Mouse (Mus musculus): ENCODE data around the gene Lrrc27. TPM values are rescaled to one million over a fixed set of nuclear protein-coding genes. Genes with fewer than 3 reads are reported as not detected.

Lrrc27 gene
- polyA plus RNA-seq, 1 experiment from 2014 or later: 5.1 TPM

DNA sequence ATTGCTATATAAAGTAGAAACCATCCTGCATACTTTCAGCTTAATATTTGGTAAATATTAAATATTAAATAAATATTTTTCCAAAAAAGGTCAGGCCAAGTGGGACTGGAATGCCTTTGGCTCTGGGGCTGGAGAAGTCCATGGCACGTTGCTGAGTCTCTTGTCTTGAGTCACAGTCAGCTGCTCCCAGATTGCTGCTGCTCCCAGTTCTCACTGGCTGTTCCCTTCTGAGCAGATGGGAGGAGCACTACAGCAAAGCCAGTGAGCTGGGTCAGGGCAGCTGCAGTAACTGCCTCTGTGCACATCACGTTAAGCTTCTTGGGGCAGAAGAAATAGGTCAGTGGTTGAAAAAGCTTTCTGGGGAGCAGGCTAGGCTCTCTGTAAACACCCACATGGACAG lies 7.5 kb downstream of the Lrrc27 start:
- whole genome bisulfite sequencing: 8% methylated on average over 2 of the region's 2 CpGs
- Histone ChIP-seq H3K9me3 (ENCODE audit: control insufficient read depth, low read length) (no peaks in the 10 kb centered on the region), H3K36me3 (ENCODE audit: control insufficient read depth, insufficient read depth, low read length) (no peaks in the 10 kb centered on the region), H3K9ac (ENCODE audit: low read length) (no peak overlapping the region), H3K4me2 (replicated peaks; ENCODE audit: low read depth) (no peak overlapping the region), H3K27ac (replicated peaks) (no peak overlapping the region), H3K4me1 (replicated peaks; ENCODE audit: control insufficient read depth, insufficient read depth) (no peaks in the 10 kb centered on the region), H3K27me3 (ENCODE audit: control insufficient read depth, insufficient read depth, low read length) (no peaks in the 10 kb centered on the region), H3K4me3 (ENCODE audit: low read depth, low read length) (no peak overlapping the region)
- ATAC-seq (ENCODE audit: low FRiP score, low TSS enrichment) (peak; percentile 64; the same call in 1 of the 2 replicates), DNase-seq (ENCODE audit: low spot score) (no peak)
- no peak for TF ChIP-seq EP300 (optimal IDR thresholded peaks at IDR 0.05)
- TF ChIP-seq CTCF (IDR thresholded peaks at IDR 0.05; ENCODE audit: low read depth): peak; percentile 48

DNA sequence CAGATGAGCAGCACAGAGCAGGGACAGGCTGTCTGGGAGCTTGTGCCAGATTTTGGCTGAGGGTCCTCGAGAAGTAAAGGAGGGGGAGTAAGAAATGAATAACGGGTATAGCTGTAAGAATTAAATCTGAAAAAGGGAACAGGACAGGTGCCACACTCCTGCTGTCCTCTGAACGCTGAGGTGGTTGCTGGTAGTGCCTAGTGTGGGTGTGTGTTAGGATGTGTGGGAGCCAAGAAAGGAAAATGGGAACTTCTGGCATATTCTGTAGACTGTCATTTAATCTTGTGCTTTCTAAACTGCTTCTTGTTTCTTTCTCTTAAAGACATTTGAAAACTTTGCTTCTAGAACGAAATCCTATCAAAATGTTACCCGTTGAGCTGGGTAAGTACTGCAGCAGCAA lies 8.3 kb downstream of the Lrrc27 start:
- Histone ChIP-seq H3K36me3 (ENCODE audit: control insufficient read depth, insufficient read depth, low read length) (no peaks in the 10 kb centered on the region), H3K4me1 (replicated peaks; ENCODE audit: control insufficient read depth, insufficient read depth) (no peaks in the 10 kb centered on the region), H3K9ac (ENCODE audit: low read length) (no peak overlapping the region), H3K27ac (replicated peaks) (no peak overlapping the region), H3K4me3 (ENCODE audit: low read depth, low read length) (no peak overlapping the region), H3K9me3 (ENCODE audit: control insufficient read depth, low read length) (no peaks in the 10 kb centered on the region), H3K4me2 (replicated peaks; ENCODE audit: low read depth) (no peak overlapping the region), H3K27me3 (ENCODE audit: control insufficient read depth, insufficient read depth, low read length) (no peaks in the 10 kb centered on the region)
- WGBS: 81% methylated on average over 5 of the region's 5 CpGs
- ATAC-seq (ENCODE audit: low FRiP score, low TSS enrichment): no peak
- no peak for DNase-seq (ENCODE audit: low spot score)
- TF ChIP-seq EP300 (optimal IDR thresholded peaks at IDR 0.05) (no peak), CTCF (IDR thresholded peaks at IDR 0.05; ENCODE audit: low read depth) (no peak)

DNA sequence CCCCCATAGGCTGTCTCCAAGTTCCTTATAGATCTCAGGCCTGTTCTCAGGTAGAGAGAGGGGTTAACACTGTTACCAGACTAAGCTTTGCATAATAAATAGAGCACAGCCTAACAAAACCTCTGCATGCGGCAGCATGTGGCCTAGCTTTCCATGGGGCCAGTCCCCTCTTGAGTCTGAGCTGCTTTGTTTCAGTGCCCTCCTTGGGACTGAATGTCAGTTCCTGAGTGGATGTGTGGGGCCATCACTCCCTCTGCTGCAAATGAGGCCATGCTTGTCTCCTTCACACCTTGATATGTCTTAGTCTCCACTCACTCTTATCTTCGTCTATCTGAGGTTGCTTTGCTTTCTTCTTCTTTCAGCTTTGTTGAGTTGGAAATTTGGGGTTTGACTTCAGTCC lies 9.1 kb downstream of the Lrrc27 start:
- Histone ChIP-seq H3K27ac (replicated peaks) (no peak overlapping the region), H3K9me3 (ENCODE audit: control insufficient read depth, low read length) (no peaks in the 10 kb centered on the region), H3K27me3 (ENCODE audit: control insufficient read depth, insufficient read depth, low read length) (no peaks in the 10 kb centered on the region), H3K4me3 (ENCODE audit: low read depth, low read length) (no peak overlapping the region), H3K4me1 (replicated peaks; ENCODE audit: control insufficient read depth, insufficient read depth) (no peaks in the 10 kb centered on the region), H3K4me2 (replicated peaks; ENCODE audit: low read depth) (no peak overlapping the region), H3K9ac (ENCODE audit: low read length) (no peak overlapping the region), H3K36me3 (ENCODE audit: control insufficient read depth, insufficient read depth, low read length) (no peaks in the 10 kb centered on the region)
- DNase-seq (ENCODE audit: low spot score) (no peak), ATAC-seq (ENCODE audit: low FRiP score, low TSS enrichment) (no peak)
- no peak for TF ChIP-seq EP300 (optimal IDR thresholded peaks at IDR 0.05)
- no peak for TF ChIP-seq CTCF (IDR thresholded peaks at IDR 0.05; ENCODE audit: low read depth)
- WGBS: 66% methylated on average over 2 of the region's 2 CpGs

DNA sequence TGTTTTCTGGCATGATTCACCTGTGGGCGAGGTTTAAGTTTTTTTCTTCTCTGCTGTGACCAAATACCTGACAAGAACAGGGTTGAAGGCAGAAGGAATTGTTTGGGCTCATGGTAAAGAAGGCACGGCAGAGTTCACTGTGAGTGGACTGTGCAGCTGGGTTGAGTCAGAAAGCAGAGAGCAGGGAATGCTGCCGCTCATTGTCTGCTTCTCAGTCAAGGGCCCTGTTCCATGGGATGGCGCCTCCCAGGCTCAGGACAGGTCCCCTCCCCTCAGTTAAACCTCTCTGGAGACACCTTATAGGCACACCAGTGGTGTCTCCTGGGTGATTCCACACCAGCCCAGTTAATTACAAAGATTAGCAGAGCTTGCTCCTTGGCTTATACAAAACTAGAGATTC lies 9.6 kb downstream of the Lrrc27 start:
- Histone ChIP-seq H3K4me3 (ENCODE audit: low read depth, low read length) (no peak overlapping the region), H3K36me3 (ENCODE audit: control insufficient read depth, insufficient read depth, low read length) (no peaks in the 10 kb centered on the region), H3K4me1 (replicated peaks; ENCODE audit: control insufficient read depth, insufficient read depth) (no peaks in the 10 kb centered on the region), H3K4me2 (replicated peaks; ENCODE audit: low read depth) (no peak overlapping the region), H3K9me3 (ENCODE audit: control insufficient read depth, low read length) (no peaks in the 10 kb centered on the region), H3K9ac (ENCODE audit: low read length) (no peak overlapping the region), H3K27me3 (ENCODE audit: control insufficient read depth, insufficient read depth, low read length) (no peaks in the 10 kb centered on the region), H3K27ac (replicated peaks) (no peak overlapping the region)
- no peak for TF ChIP-seq CTCF (IDR thresholded peaks at IDR 0.05; ENCODE audit: low read depth)
- no peak for TF ChIP-seq EP300 (optimal IDR thresholded peaks at IDR 0.05)
- DNase-seq (ENCODE audit: low spot score): no peak
- 71% methylated on average over 4 of the region's 4 CpGs for WGBS
- ATAC-seq (ENCODE audit: low FRiP score, low TSS enrichment): no peak

DNA sequence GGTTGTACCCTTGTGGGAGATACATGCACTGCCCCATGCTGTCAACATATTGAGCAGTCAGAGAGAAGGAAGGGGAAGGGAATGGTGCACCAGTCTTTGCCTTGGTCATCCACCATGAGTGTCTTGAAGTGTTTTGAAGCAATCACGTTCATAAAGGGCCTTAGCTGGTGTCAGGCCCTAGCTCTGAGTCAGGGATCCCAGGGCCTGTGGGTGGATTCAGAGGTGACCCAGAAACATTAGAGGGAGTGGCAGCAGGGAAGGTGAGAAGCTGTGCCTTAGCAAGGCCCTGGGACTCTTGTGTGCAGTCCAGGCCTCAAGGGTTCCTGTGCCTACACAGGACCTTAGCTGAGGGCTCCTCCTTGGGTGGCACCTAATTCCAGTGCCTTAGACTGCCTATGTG lies 11.3 kb downstream of the Lrrc27 start:
- Histone ChIP-seq H3K4me1 (replicated peaks; ENCODE audit: control insufficient read depth, insufficient read depth) (no peaks in the 10 kb centered on the region), H3K9ac (ENCODE audit: low read length) (no peak overlapping the region), H3K4me3 (ENCODE audit: low read depth, low read length) (no peak overlapping the region), H3K36me3 (ENCODE audit: control insufficient read depth, insufficient read depth, low read length) (no peaks in the 10 kb centered on the region), H3K27ac (replicated peaks) (no peak overlapping the region), H3K27me3 (ENCODE audit: control insufficient read depth, insufficient read depth, low read length) (no peaks in the 10 kb centered on the region), H3K9me3 (ENCODE audit: control insufficient read depth, low read length) (no peaks in the 10 kb centered on the region), H3K4me2 (replicated peaks; ENCODE audit: low read depth) (no peak overlapping the region)
- ATAC-seq (ENCODE audit: low FRiP score, low TSS enrichment) (0 out of 2 replicates have a peak, but pooled peaks have one; percentile 35), DNase-seq (ENCODE audit: low spot score) (no peak)
- WGBS: 69% methylated on average over 1 of the region's 1 CpGs
- TF ChIP-seq EP300 (optimal IDR thresholded peaks at IDR 0.05) (no peak), CTCF (IDR thresholded peaks at IDR 0.05; ENCODE audit: low read depth) (no peak)

DNA sequence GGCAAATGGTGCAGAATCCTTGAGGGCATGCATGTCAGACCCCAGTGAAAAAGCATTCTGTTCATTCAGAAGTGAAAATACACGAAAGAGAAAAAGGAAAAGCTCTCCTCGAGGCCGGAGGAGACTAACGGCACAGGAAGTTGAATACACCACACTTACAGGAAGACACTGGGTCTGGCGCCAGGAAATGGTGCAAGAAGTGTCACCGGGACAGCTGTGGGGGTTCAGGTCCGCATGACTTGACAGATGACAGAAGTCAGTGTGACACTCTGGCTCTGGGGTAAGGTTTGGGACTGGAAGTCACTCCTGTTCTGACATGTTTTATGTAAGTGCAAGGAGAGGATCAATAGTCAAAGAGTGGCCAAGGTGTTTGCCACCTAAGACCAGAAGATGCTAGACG lies 11.9 kb downstream of the Lrrc27 start:
- ATAC-seq (ENCODE audit: low FRiP score, low TSS enrichment) (no peak), DNase-seq (ENCODE audit: low spot score) (no peak)
- Histone ChIP-seq H3K9me3 (ENCODE audit: control insufficient read depth, low read length) (no peaks in the 10 kb centered on the region), H3K27me3 (ENCODE audit: control insufficient read depth, insufficient read depth, low read length) (no peaks in the 10 kb centered on the region), H3K4me3 (ENCODE audit: low read depth, low read length) (no peak overlapping the region), H3K4me2 (replicated peaks; ENCODE audit: low read depth) (no peak overlapping the region), H3K36me3 (ENCODE audit: control insufficient read depth, insufficient read depth, low read length) (no peaks in the 10 kb centered on the region), H3K9ac (ENCODE audit: low read length) (no peak overlapping the region), H3K27ac (replicated peaks) (no peak overlapping the region), H3K4me1 (replicated peaks; ENCODE audit: control insufficient read depth, insufficient read depth) (no peaks in the 10 kb centered on the region)
- TF ChIP-seq CTCF (IDR thresholded peaks at IDR 0.05; ENCODE audit: low read depth): no peak
- TF ChIP-seq EP300 (optimal IDR thresholded peaks at IDR 0.05): no peak
- 53% methylated on average over 8 of the region's 8 CpGs for WGBS
